Mouse (Mus musculus) neural tube, embryonic 13.5 days (tissue): Measurements from ENCODE around the gene Arhgef19. TPM values are rescaled to one million over a fixed set of nuclear protein-coding genes. Genes with fewer than 3 reads are reported as not detected.

ENCODE experiments used
- ATAC-seq: fragments of 200-750 bp; cut with Nextera tagmentation; 2 replicates; pipeline ENCODE4 v1.8.0; 2017; ENCODE audit warnings: low read depth, mild to moderate bottlenecking, moderate TSS enrichment, moderate library complexity
- H3K27ac ChIP-seq: fragments of 300-500 bp; sonication (generic); replicated peaks from 2 replicates; pipeline ENCODE4 v1.5.1; 2015; ENCODE audit warnings: moderate library complexity, mild to moderate bottlenecking, inconsistent platforms
- H3K27me3 ChIP-seq: fragments of 300-500 bp; sonication (generic); 2 replicates; pipeline ENCODE4 v1.6.1; 2015; ENCODE audit warnings: mild to moderate bottlenecking, inconsistent platforms
- H3K36me3 ChIP-seq: fragments of 300-500 bp; sonication (generic); 2 replicates; pipeline ENCODE4 v1.6.1; 2015; ENCODE audit warnings: mild to moderate bottlenecking, inconsistent platforms
- H3K4me1 ChIP-seq: fragments of 300-500 bp; sonication (generic); replicated peaks from 2 replicates; pipeline ENCODE4 v1.6.1; 2015; ENCODE audit warnings: inconsistent platforms
- H3K4me2 ChIP-seq: fragments of 300-500 bp; sonication (generic); 2 replicates; pipeline ENCODE4 v1.6.1; 2015; ENCODE audit warnings: inconsistent platforms, mild to moderate bottlenecking, moderate library complexity
- H3K4me3 ChIP-seq: fragments of 300-500 bp; sonication (generic); 2 replicates; pipeline ENCODE4 v1.5.1; 2015; ENCODE audit warnings: mild to moderate bottlenecking, inconsistent platforms
- H3K9ac ChIP-seq: fragments of 300-500 bp; sonication (generic); 2 replicates; pipeline ENCODE4 v1.6.1; 2015; ENCODE audit warnings: moderate library complexity, mild to moderate bottlenecking, inconsistent platforms
- H3K9me3 ChIP-seq: fragments of 300-500 bp; sonication (generic); 2 replicates; pipeline ENCODE4 v1.6.1; 2016; ENCODE audit warnings: inconsistent platforms
- WGBS: fragments of 180-500 bp; shearing (Covaris S2); methylation state at CpG from one replicate; pipeline ENCODE4 v1.1.7; 2015; 5-methylcytosine and 5-hydroxymethylcytosine counted together
- polyA plus RNA-seq: library from polyadenylated mRNA; unstranded; fragments of >200 nt; fragmentation: Nextera tagmentation; extraction: Ambion mirVana; gene quantifications from 2 replicates; pipeline ENCODE4 v1.2.1, GENCODE M21; 2015

The Arhgef19 gene
- polyA plus RNA-seq, 1 experiment from 2014 or later: 2.1 TPM

GRCm38 (mm10) chr4:141212892-141213291 is 26.4 kb upstream of the Arhgef19 start:
- Histone ChIP-seq H3K4me2 (peak overlapping the region; percentile 86), H3K36me3 (no peaks in the 10 kb centered on the region), H3K9me3 (no peaks in the 10 kb centered on the region), H3K27me3 (no peaks in the 10 kb centered on the region), H3K27ac (peak overlapping the region; percentile 70), H3K4me3 (no peak overlapping the region), H3K9ac (0 out of 2 replicates have a peak overlapping the region, but pooled peaks have one; percentile 78), H3K4me1 (peaks cover 25% of the 10 kb centered on the region)
- ATAC-seq: no peak
- 72% methylated on average over 9 of the region's 9 CpGs for WGBS

- ATAC-seq: 0 out of 2 replicates have a peak, but pooled peaks have one; percentile 36
- peak overlapping the region; percentile 59 for H3K4me3 ChIP-seq
- peak overlapping the region; percentile 70 for H3K27ac ChIP-seq
- peak overlapping the region; percentile 86 for H3K4me2 ChIP-seq
- 0 out of 2 replicates have a peak, but pooled peaks cover 3% of the 10 kb centered on the region for H3K36me3 ChIP-seq
- H3K27me3 ChIP-seq: no peaks in the 10 kb centered on the region
- peaks cover 25% of the 10 kb centered on the region for H3K4me1 ChIP-seq
- peak overlapping the region; percentile 78 for H3K9ac ChIP-seq
- H3K9me3 ChIP-seq: no peaks in the 10 kb centered on the region
- 25% methylated on average over 2 of the region's 2 CpGs for WGBS
Observed at GRCm38 (mm10) chr4:141213342-141213741, 26.0 kb upstream of the Arhgef19 start.

- H3K4me2 ChIP-seq: peak within 1 kb of the TSS; percentile 86
- H3K27me3 ChIP-seq: no peaks in the 10 kb centered on the region
- ATAC-seq: peak; percentile 80
- H3K9ac ChIP-seq: peak within 1 kb of the TSS; percentile 78
- H3K9me3 ChIP-seq: no peaks in the 10 kb centered on the region
- peak within 1 kb of the TSS; percentile 59 for H3K4me3 ChIP-seq
- H3K27ac ChIP-seq: peak within 1 kb of the TSS; percentile 70
- WGBS: under 1% methylated on average over 24 of the region's 24 CpGs
- H3K4me1 ChIP-seq: peaks cover 25% of the 10 kb centered on the region
- H3K36me3 ChIP-seq: 0 out of 2 replicates have a peak, but pooled peaks cover 6% of the 10 kb centered on the region
Observed at GRCm38 (mm10) chr4:141213770-141214336, 25.4 kb upstream of the Arhgef19 start, which contains the start of gene Rsg1. Gene Rsg1 (plus strand): TSS chr4:141213956.

GRCm38 (mm10) chr4:141214337-141214851 is 24.9 kb upstream of the Arhgef19 start:
- peak overlapping the region; percentile 86 for H3K4me2 ChIP-seq
- no peak overlapping the region; the same call in 1 of the 2 replicates for H3K27ac ChIP-seq
- peak overlapping the region; percentile 78 for H3K9ac ChIP-seq
- peak; percentile 59 for ATAC-seq
- under 1% methylated on average over 16 of the region's 16 CpGs for WGBS
- H3K36me3 ChIP-seq: 0 out of 2 replicates have a peak, but pooled peaks cover 6% of the 10 kb centered on the region
- H3K4me3 ChIP-seq: peak overlapping the region; percentile 59
- no peaks in the 10 kb centered on the region for H3K27me3 ChIP-seq
- peaks cover 25% of the 10 kb centered on the region for H3K4me1 ChIP-seq
- H3K9me3 ChIP-seq: no peaks in the 10 kb centered on the region

- 77% methylated on average over 20 of the region's 20 CpGs for WGBS
- peak; percentile 65; the same call in 1 of the 2 replicates for ATAC-seq
Observed at GRCm38 (mm10) chr4:141219583-141220213, 19.6 kb upstream of the Arhgef19 start.

GRCm38 (mm10) chr4:141221848-141222247 is 17.5 kb upstream of the Arhgef19 start:
- H3K4me3 ChIP-seq: no peak overlapping the region
- no peak for ATAC-seq
- H3K9ac ChIP-seq: no peak overlapping the region
- H3K27ac ChIP-seq: no peak overlapping the region
- WGBS: 71% methylated on average over 2 of the region's 2 CpGs
- no peak overlapping the region for H3K4me2 ChIP-seq
- no peaks in the 10 kb centered on the region for H3K27me3 ChIP-seq
- peaks cover 19% of the 10 kb centered on the region for H3K36me3 ChIP-seq
- H3K4me1 ChIP-seq: peaks cover 7% of the 10 kb centered on the region
- H3K9me3 ChIP-seq: no peaks in the 10 kb centered on the region

More at GRCm38 (mm10) chr4:141219583-141220213, 19.6 kb upstream of the Arhgef19 start:
- H3K4me1 ChIP-seq: peaks cover 9% of the 10 kb centered on the region
- H3K9ac ChIP-seq: no peak overlapping the region
- H3K9me3 ChIP-seq: no peaks in the 10 kb centered on the region
- no peak overlapping the region for H3K4me2 ChIP-seq
- H3K36me3 ChIP-seq: peaks cover 19% of the 10 kb centered on the region
- no peak overlapping the region for H3K27ac ChIP-seq
- no peaks in the 10 kb centered on the region for H3K27me3 ChIP-seq
- no peak overlapping the region for H3K4me3 ChIP-seq

GRCm38 (mm10) chr4:141222752-141223151 is 16.5 kb upstream of the Arhgef19 start:
- WGBS: 88% methylated on average over 5 of the region's 5 CpGs
- H3K4me3 ChIP-seq: no peak overlapping the region
- H3K4me1 ChIP-seq: peaks cover 7% of the 10 kb centered on the region
- H3K36me3 ChIP-seq: peaks cover 19% of the 10 kb centered on the region
- H3K4me2 ChIP-seq: no peak overlapping the region
- H3K27me3 ChIP-seq: no peaks in the 10 kb centered on the region
- ATAC-seq: no peak
- no peak overlapping the region for H3K9ac ChIP-seq
- no peaks in the 10 kb centered on the region for H3K9me3 ChIP-seq
- no peak overlapping the region for H3K27ac ChIP-seq

- H3K9me3 ChIP-seq: no peaks in the 10 kb centered on the region
- no peak overlapping the region for H3K4me3 ChIP-seq
- no peaks in the 10 kb centered on the region for H3K36me3 ChIP-seq
- H3K27me3 ChIP-seq: no peaks in the 10 kb centered on the region
- WGBS: 90% methylated on average over 7 of the region's 7 CpGs
- no peak for ATAC-seq
- H3K4me1 ChIP-seq: no peaks in the 10 kb centered on the region
- no peak overlapping the region for H3K27ac ChIP-seq
- no peak overlapping the region for H3K9ac ChIP-seq
- H3K4me2 ChIP-seq: no peak overlapping the region
Observed at GRCm38 (mm10) chr4:141228687-141229086, 10.6 kb upstream of the Arhgef19 start.

GRCm38 (mm10) chr4:141233196-141233595 is 6.1 kb upstream of the Arhgef19 start:
- Histone ChIP-seq H3K4me2 (no peak overlapping the region), H3K9me3 (no peaks in the 10 kb centered on the region), H3K27ac (no peak overlapping the region), H3K9ac (no peak overlapping the region), H3K36me3 (no peaks in the 10 kb centered on the region), H3K4me3 (no peak overlapping the region), H3K27me3 (peaks cover 19% of the 10 kb centered on the region), H3K4me1 (no peaks in the 10 kb centered on the region)
- WGBS: 88% methylated on average over 4 of the region's 4 CpGs
- ATAC-seq: no peak

GRCm38 (mm10) chr4:141235537-141236111 is 3.7 kb upstream of the Arhgef19 start:
- ATAC-seq: no peak
- H3K36me3 ChIP-seq: no peaks in the 10 kb centered on the region
- H3K4me3 ChIP-seq: no peak overlapping the region
- no peak overlapping the region for H3K9ac ChIP-seq
- no peaks in the 10 kb centered on the region for H3K9me3 ChIP-seq
- WGBS: 53% methylated on average over 6 of the region's 6 CpGs
- H3K27me3 ChIP-seq: peaks cover 42% of the 10 kb centered on the region
- H3K4me1 ChIP-seq: peaks cover 24% of the 10 kb centered on the region
- H3K4me2 ChIP-seq: no peak overlapping the region
- H3K27ac ChIP-seq: no peak overlapping the region

GRCm38 (mm10) chr4:141236856-141237255 is 2.4 kb upstream of the Arhgef19 start:
- H3K9ac ChIP-seq: no peak overlapping the region
- 79% methylated on average over 3 of the region's 3 CpGs for WGBS
- H3K36me3 ChIP-seq: no peaks in the 10 kb centered on the region
- peaks cover 55% of the 10 kb centered on the region for H3K27me3 ChIP-seq
- ATAC-seq: no peak
- H3K4me1 ChIP-seq: peaks cover 31% of the 10 kb centered on the region
- no peaks in the 10 kb centered on the region for H3K9me3 ChIP-seq
- no peak overlapping the region for H3K27ac ChIP-seq
- no peak overlapping the region for H3K4me3 ChIP-seq
- H3K4me2 ChIP-seq: no peak overlapping the region
